Mouse (Mus musculus): ENCODE data around the gene Man1c1.

- TF ChIP-seq CTCF (IDR thresholded peaks at IDR 0.05; ENCODE audit: extremely low read depth, insufficient read depth, insufficient read length, insufficient replicate concordance): no peak
- TF ChIP-seq POLR2A (IDR thresholded peaks at IDR 0.05; ENCODE audit: low read depth, low read length): no peak
These were observed 10.7 kb downstream of the Man1c1 start for GRCm38 (mm10) chr4:134693202-134693940.

Data from spleen, adult 2 months (tissue).